Mouse (Mus musculus) monocyte, adult 5-6 weeks (primary cell): Measurements from ENCODE around the gene Fam102a. TPM values are rescaled to one million over a fixed set of nuclear protein-coding genes. Genes with fewer than 3 reads are reported as not detected.

Experiments
- ATAC-seq: fragments of 153-309, 156-312 bp; replicated peaks from 2 replicates; pipeline ENCODE4 v1.8.0; 2017; ENCODE audit warnings: mild to moderate bottlenecking; ENCODE audit not compliant: low TSS enrichment, insufficient number of reproducible peaks, severe bottlenecking, poor library complexity, low FRiP score
- total RNA-seq: library from RNA; stranded (forward); fragments of 200-1000, 200-491, 200-594 nt; gene quantifications from 3 replicates; pipeline ENCODE4 v1.2.3, GENCODE M21; 2017

Fam102a gene
- total RNA-seq, 1 experiment from 2014 or later: 17.8 TPM

DNA sequence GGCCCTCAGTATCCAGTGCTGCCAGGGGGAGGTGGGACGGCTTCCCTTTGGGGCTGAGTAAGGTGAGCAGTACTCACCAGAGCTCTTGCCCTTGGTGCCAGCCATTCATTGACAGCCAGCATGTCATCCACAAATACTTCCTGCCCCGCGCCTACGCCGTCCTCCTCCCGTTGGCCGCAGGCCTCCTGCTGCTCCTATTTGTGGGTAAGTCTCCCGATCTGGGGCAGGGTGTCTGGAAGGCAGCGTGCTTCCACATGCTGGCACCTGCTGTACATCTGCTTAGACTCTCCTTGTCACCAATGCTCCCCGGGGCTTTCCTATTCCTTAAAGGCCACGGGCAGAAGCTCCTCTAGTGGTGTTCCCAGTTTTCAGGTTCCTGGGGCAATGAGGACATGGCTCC is 37.1 kb downstream of the Fam102a start:
- no peak for ATAC-seq

DNA sequence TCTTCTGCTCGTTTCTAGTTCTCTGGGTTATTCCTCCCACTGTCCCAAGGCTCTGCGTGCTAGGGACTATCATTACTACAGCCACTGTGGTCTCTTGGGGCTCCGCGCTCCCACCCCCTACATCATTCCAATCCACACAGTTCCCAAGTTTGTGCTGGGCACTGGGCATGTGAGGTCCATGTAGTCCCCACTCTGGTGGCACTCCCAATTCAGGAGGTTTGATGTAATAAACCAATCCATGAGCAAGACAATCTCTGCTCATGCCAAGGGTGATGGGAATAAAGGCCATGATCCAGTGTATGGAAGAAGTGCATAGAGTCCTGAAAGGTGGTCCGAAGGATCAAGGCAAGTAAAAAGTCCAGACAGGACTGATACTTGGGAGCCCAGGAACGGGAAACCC is 39.4 kb downstream of the Fam102a start, which contains the start of gene Pip5kl1:
Gene Pip5kl1, plus strand, starts transcription at position 301 of the 400 bp plus-strand sequence.
- ATAC-seq: no peak

- no peak for ATAC-seq
Measured at GRCm38 (mm10) chr2:32574901-32575585, 39.9 kb downstream of the Fam102a start.

DNA sequence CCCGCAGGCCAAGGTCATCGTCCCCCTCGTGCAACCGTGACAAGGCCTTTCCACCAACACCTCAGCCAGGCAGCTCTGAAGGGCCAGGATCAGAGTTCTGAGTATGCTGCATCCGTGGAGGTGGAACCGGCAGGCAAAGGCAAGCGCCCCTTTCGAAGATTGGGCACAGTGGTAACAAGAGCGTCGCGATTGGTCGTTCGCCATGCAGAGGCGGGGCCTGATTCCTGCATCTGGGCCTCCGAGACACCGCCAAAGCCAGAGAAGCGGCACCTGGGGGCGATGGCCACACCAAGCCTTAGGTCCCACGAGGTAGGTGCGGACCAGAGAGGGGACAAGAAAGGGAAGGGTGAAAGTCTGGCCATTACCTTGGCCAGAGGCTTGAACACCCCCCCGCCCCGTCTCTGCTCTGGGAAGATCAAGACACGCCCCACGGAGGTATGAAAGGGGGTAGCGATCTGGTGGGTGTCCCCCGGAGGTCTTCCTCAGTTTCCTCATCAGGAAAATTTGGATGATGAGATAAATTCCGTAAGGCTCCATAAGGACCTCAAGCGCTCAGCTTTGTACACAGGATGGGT is 40.5 kb downstream of the Fam102a start, which contains the start of gene 9430097D07Rik:
Gene 9430097D07Rik, minus strand, starts transcription at position 99 of the 575 bp plus-strand sequence.
- ATAC-seq: no peak

- ATAC-seq: no peak
Measured at GRCm38 (mm10) chr2:32576532-32576931, 41.4 kb downstream of the Fam102a start.

GRCm38 (mm10) chr2:32578146-32579046 is 43.3 kb downstream of the Fam102a start:
- ATAC-seq: no peak

DNA sequence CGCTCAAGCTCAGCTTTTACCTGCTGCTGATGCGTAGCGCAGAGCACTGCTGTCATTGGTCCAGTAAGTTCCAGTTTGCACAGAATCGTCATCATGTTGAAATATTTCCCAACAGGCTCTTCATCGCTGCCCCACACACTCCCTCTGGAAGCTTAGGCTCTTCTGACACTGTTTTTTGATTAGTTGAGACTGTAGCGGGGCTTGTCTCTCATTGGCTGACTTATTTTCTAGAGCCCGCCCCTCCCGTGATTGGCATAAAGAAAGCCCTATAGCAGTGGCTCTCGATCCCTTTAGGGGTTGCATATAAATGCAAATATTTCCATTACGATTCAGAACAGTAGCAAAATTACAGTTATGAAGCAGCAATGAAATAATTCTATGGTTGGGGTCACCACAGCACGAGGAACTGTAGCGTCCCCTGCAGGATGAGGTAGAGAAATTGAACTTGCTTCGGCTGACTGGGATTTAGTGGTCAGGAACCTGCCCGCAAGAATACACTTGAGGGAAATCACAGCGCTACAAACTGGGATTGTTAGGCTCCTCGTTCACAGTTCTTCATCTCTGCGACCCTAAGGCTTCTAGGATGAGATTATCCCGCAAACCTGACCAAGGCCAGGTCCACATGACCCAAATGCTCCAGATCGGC is 46.4 kb downstream of the Fam102a start:
- ATAC-seq: no peak

GRCm38 (mm10) chr2:32582830-32583799 is 48.0 kb downstream of the Fam102a start:
- ATAC-seq: peak; percentile 72

GRCm38 (mm10) chr2:32585149-32585714 is 50.1 kb downstream of the Fam102a start:
- ATAC-seq: no peak

DNA sequence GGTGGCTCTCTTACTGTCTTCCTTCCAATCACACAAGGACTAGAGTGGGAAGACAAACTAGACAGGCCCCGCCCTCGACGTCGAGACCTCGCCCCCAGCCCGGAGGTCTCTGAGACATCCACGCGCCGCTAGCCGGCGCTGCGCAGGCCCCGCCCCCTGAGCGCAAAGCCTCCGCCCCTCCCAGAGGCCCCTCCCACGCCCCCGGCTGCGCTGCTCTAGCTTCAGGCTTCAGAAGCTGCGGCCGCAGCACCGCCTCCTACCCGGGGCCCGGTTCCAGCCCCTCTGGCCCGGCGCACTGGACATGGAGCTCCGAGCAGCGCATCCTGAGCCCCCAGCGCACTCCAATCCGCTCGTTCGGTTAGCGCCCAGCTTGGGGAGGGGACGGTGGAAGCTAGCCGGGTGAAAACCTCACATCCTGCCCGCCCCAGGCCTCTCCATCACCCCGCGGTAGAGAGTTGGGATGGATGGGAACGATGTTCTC is 51.8 kb downstream of the Fam102a start, which contains the start of gene St6galnac4:
Gene St6galnac4, plus strand, starts transcription at position 225 of the 481 bp plus-strand sequence.
- ATAC-seq: peak; percentile 72

DNA sequence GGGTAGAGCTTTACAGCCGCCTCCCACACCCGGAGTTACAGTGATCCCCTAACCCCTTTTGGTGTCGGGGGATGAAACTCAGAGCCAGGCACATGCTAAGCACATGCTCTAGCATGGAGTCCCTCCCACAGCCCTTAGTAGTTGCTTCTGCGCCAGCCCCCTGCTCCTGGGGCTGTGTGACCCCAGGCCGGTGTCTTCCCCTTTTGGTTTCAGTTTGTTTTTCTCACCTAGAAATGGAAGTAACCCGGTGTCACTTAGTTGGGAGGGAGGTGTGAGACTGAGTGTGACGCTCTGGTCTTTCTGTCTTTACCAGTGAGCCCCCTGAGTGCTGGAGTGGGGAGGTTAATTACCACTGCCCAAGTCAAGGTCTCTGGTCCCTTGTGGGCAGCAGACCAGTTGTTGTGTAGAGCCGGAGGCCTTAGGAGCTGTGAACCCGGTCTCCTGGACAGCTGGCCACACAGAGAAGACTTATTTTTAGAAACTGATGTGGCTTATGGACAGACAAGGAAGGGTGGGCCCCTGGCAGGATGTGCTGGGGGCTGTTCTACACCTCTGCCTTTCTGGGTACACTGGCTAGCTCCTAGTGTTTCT is 52.7 kb downstream of the Fam102a start:
- peak; percentile 53 for ATAC-seq

DNA sequence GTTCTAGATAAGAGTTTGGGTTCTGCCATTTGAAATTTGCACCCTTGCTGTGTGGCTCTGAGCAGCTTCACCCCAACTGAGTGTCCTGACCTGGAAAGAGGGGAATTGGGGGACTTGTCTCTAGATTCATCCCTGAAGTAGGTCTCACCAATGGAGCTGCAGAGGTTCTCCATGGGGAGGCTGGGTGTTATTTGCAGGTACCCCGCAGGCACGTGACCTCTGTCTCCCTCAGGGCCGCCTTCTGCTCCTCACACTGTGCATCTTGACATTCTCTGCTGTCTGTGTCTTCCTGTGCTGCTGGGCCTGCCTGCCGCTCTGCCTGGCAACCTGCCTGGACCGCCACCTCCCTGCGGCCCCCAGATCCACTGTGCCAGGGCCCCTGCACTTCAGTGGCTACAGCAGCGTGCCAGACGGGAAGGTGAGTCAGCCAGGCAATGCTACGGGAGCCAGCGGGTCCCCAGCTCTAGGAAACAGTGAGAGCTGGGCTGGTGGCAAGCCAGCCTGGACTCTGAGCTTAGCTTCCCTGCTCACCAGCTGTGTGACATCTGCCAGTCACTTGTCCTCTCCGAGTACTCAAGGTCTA is 54.2 kb downstream of the Fam102a start:
- ATAC-seq: no peak

DNA sequence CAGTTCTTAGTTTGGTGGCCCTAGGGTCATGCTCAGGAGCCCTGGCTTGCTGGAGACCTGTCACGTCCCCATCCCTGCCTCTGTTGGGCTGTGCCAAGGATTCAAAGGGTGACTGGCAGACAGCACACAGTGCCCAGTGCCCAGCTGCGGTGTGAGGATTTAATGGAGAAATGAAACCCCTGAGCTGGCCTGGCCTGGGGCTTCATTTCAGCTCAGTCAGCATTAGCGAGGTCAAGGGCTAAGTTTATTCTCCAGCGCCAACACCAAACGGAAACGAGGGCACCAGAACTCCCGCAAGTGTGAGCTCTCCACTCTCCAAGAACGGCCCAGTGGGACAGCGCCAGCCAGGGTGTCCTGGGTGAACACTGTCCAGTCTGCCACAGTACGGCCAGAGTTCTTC is 55.1 kb downstream of the Fam102a start:
- no peak for ATAC-seq

DNA sequence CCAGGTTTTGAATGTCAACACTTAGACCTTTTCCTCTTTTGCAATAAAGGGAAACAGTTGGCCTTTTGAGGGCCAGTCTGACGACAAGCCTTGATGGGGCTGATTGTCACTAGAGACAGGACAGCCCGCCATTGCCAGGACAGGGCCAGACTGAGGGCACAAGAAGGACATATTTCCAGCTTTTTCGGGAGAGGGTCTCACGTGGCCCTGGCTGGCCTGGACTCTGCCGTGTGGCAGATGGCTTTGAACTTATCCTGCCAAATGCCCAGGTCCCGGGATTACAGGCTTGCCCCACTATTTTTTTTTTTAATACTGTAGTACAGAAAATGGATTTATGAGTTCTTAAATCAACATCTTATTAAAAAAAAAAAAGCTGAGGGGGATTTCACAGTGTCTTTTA is 56.1 kb downstream of the Fam102a start:
- ATAC-seq: no peak

DNA sequence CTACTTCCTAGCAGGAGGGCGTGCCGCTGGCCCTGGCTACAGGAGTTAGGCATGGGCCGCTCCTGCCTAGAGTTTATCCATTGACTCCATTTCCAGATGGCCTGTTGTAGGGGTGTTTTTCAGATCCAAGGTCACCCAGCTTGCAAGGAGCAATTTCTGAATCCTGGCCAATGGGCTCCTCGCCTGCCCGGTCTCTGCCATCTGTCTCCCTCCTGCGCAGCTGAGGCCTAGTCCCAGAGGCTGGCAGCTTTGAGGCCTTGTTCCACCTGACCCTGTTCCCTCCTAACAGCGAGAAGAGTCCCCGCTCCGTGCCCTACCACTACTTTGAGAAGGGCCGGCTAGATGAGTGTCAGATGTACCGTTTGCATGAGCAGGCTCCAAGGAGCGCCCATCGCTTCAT is 61.6 kb downstream of the Fam102a start:
- ATAC-seq: no peak

DNA sequence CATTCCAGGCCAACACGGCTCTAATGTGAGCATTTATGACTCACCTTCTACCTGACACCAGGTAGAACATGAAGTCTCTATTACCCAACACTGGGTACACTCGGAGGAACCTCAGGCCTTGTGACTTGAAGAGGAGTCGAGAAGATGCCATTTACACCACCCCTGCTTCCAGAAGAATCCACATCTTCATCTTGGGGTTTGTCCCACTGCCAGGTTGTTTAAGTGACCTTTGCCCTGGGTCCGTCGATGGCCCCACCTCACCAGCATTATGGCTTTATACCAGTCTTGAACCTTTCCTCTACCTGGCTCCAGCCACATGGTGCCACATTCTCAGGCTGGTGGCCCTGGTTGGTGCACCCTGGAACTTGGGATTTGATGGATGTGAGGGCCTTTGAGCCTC is 62.1 kb downstream of the Fam102a start:
- ATAC-seq: no peak

- ATAC-seq: no peak
Measured at GRCm38 (mm10) chr2:32597699-32598098, 62.6 kb downstream of the Fam102a start.
